Mouse (Mus musculus) heart, embryonic 11.5 days (tissue): Measurements from ENCODE around the gene Kdelr1. TPM values are rescaled to one million over a fixed set of nuclear protein-coding genes. Genes with fewer than 3 reads are reported as not detected.

ENCODE experiments used
- ATAC-seq: fragments of 200-750 bp; cut with Nextera tagmentation; replicated peaks from 2 replicates; pipeline ENCODE4 v1.8.0; 2017; ENCODE audit warnings: moderate library complexity; ENCODE audit not compliant: insufficient number of reproducible peaks, low FRiP score, low TSS enrichment
- H3K27ac ChIP-seq: fragments of 300-500 bp; sonication (generic); 2 replicates; pipeline ENCODE4 v1.5.1; 2014; ENCODE audit warnings: mild to moderate bottlenecking, low read depth, low read length
- H3K27me3 ChIP-seq: fragments of 300-500 bp; sonication (generic); 2 replicates; pipeline ENCODE4 v1.6.1; 2014; ENCODE audit warnings: mild to moderate bottlenecking, low read length, mixed read lengths; ENCODE audit not compliant: control insufficient read depth, insufficient read depth
- H3K36me3 ChIP-seq: fragments of 300-500 bp; sonication (generic); 2 replicates; pipeline ENCODE4 v1.6.1; 2014; ENCODE audit warnings: mild to moderate bottlenecking, low read length, moderate library complexity, mixed read lengths; ENCODE audit not compliant: control insufficient read depth, insufficient read depth
- H3K4me1 ChIP-seq: fragments of 300-500 bp; sonication (generic); 2 replicates; pipeline ENCODE4 v1.6.1; 2014; ENCODE audit warnings: low read length; ENCODE audit not compliant: control insufficient read depth, insufficient read depth
- H3K4me2 ChIP-seq: fragments of 300-500 bp; sonication (generic); 2 replicates; pipeline ENCODE4 v1.6.1; 2014; ENCODE audit warnings: mild to moderate bottlenecking, moderate library complexity
- H3K4me3 ChIP-seq: fragments of 300-500 bp; sonication (generic); 2 replicates; pipeline ENCODE4 v1.5.1; 2014; ENCODE audit warnings: low read depth, low read length
- H3K9ac ChIP-seq: fragments of 300-500 bp; sonication (generic); 2 replicates; pipeline ENCODE4 v1.6.1; 2014; ENCODE audit warnings: mild to moderate bottlenecking, low read depth, low read length, moderate library complexity
- H3K9me3 ChIP-seq: fragments of 300-500 bp; sonication (generic); replicated peaks from 2 replicates; pipeline ENCODE4 v1.6.1; 2016; ENCODE audit warnings: low read length; ENCODE audit not compliant: control insufficient read depth
- WGBS: fragments of 180-500 bp; shearing (Covaris S2); extraction: QIAGEN DNeasy Blood & Tissue Kit; methylation state at CpG from one replicate; pipeline ENCODE4 v1.1.7; 2014; ENCODE audit not compliant: insufficient replicate concordance; 5-methylcytosine and 5-hydroxymethylcytosine counted together
- polyA plus RNA-seq: library from polyadenylated mRNA; unstranded; fragments of >200 nt; fragmentation: Nextera tagmentation; extraction: Ambion mirVana; gene quantifications from 2 replicates; pipeline ENCODE4 v1.2.1, GENCODE M21; 2014

Kdelr1 gene
- polyA plus RNA-seq, 1 experiment from 2014 or later = 115 TPM

- H3K9me3 ChIP-seq = no peaks in the 10 kb centered on the region
- H3K4me3 ChIP-seq = peak overlapping the region; percentile 66
- ATAC-seq = peak; percentile 69
- H3K4me2 ChIP-seq = peak overlapping the region; percentile 87
- H3K4me1 ChIP-seq = peaks cover 17% of the 10 kb centered on the region; the same call in 1 of the 2 replicates
- peaks cover 58% of the 10 kb centered on the region for H3K27me3 ChIP-seq
- WGBS = under 1% methylated on average over 102 of the region's 117 CpGs
- H3K9ac ChIP-seq = peak overlapping the region; percentile 83
- no peaks in the 10 kb centered on the region for H3K36me3 ChIP-seq
- 0 out of 2 replicates have a peak overlapping the region, but pooled peaks have one; percentile 41 for H3K27ac ChIP-seq
Measured at GRCm38 (mm10) chr7:45865925-45866910, 6.4 kb upstream of the Kdelr1 start.

- no peaks in the 10 kb centered on the region for H3K9me3 ChIP-seq
- H3K4me3 ChIP-seq = no peak overlapping the region
- H3K36me3 ChIP-seq = no peaks in the 10 kb centered on the region
- peaks cover 17% of the 10 kb centered on the region; the same call in 1 of the 2 replicates for H3K4me1 ChIP-seq
- H3K27me3 ChIP-seq = peaks cover 59% of the 10 kb centered on the region
- WGBS = 27% methylated on average over 2 of the region's 2 CpGs
- H3K27ac ChIP-seq = no peak overlapping the region
- H3K9ac ChIP-seq = no peak overlapping the region
- ATAC-seq = no peak
- H3K4me2 ChIP-seq = no peak overlapping the region
Measured at GRCm38 (mm10) chr7:45867871-45868270, 4.7 kb upstream of the Kdelr1 start.

GRCm38 (mm10) chr7:45869107-45869670 is 3.4 kb upstream of the Kdelr1 start:
- Histone ChIP-seq H3K9me3 (no peaks in the 10 kb centered on the region), H3K4me3 (peak overlapping the region; percentile 13; the same call in 1 of the 2 replicates), H3K9ac (0 out of 2 replicates have a peak overlapping the region, but pooled peaks have one; percentile 39), H3K36me3 (no peaks in the 10 kb centered on the region), H3K27me3 (peaks cover 57% of the 10 kb centered on the region), H3K4me2 (peak overlapping the region; percentile 54), H3K27ac (no peak overlapping the region), H3K4me1 (peaks cover 23% of the 10 kb centered on the region)
- ATAC-seq = no peak
- WGBS = 14% methylated on average over 8 of the region's 8 CpGs

DNA sequence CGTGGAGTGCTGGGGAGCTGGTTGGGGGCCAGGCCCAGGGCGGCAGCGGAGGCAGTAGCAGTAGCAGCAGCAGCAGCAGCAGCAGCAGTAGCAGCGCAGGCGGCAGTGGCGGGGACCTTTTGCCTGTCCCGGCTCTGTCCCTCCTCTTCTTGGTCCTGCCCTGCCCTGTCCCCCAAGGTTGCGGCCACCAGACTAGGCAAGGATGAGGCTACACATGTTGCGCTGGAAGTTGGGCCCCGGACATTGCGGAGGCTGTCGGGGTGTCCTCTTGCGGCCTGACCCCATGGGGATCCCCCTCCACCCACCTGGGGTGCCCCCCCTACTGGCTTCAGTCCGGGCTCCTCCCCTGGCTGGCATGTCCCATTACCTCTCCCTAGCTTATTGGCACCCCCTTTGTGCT is 2.8 kb upstream of the Kdelr1 start:
- H3K4me2 ChIP-seq = peak overlapping the region; percentile 54
- H3K9me3 ChIP-seq = no peaks in the 10 kb centered on the region
- no peak overlapping the region for H3K27ac ChIP-seq
- peaks cover 57% of the 10 kb centered on the region for H3K27me3 ChIP-seq
- 5% methylated on average over 14 of the region's 14 CpGs for WGBS
- peaks cover 29% of the 10 kb centered on the region for H3K4me1 ChIP-seq
- no peak for ATAC-seq
- H3K4me3 ChIP-seq = peak overlapping the region; percentile 13; the same call in 1 of the 2 replicates
- H3K9ac ChIP-seq = 0 out of 2 replicates have a peak overlapping the region, but pooled peaks have one; percentile 39
- peaks cover 3% of the 10 kb centered on the region for H3K36me3 ChIP-seq

DNA sequence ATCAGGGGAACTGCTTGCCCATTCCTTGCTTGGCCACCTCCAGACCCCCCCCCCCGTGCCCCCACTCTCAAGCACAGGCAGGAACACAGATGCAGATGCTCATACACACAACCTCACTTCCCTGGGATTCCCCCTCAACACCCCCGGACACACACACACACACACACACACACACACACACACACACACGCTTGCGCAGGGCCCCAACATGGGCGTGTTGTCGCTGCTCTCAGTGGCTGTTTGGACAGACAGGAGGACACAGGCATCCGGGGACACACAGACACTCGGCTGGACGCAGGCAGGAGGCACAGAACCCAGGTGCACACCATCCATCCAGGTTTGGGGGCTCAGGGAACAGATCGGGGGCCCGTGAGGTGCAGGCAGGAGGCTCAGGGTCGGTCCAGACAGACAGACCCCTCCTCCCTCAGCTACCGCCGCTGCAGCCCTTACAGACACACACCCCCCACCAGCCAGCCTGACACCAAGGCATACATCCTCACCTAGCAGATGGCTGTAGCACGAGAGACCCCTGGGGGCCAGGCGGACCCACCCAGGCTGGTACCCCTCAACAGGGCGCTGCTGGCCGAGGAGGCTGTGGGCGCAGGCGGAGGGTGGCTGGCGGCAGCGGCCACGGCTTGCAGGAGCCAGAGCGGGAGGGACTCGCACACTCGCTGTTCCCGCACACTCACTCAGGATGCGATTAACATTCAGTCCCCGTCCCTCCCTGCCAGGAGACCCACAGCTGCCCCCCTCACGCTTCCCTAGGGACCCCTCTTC is 2.1 kb upstream of the Kdelr1 start:
- H3K27me3 ChIP-seq = peaks cover 57% of the 10 kb centered on the region
- peak overlapping the region; percentile 49; the same call in 1 of the 2 replicates for H3K9ac ChIP-seq
- H3K4me2 ChIP-seq = peak overlapping the region; percentile 54
- peaks cover 5% of the 10 kb centered on the region for H3K36me3 ChIP-seq
- ATAC-seq = no peak
- 1% methylated on average over 30 of the region's 30 CpGs for WGBS
- peaks cover 33% of the 10 kb centered on the region for H3K4me1 ChIP-seq
- no peak overlapping the region for H3K27ac ChIP-seq
- H3K4me3 ChIP-seq = peak overlapping the region; percentile 34
- H3K9me3 ChIP-seq = no peaks in the 10 kb centered on the region

DNA sequence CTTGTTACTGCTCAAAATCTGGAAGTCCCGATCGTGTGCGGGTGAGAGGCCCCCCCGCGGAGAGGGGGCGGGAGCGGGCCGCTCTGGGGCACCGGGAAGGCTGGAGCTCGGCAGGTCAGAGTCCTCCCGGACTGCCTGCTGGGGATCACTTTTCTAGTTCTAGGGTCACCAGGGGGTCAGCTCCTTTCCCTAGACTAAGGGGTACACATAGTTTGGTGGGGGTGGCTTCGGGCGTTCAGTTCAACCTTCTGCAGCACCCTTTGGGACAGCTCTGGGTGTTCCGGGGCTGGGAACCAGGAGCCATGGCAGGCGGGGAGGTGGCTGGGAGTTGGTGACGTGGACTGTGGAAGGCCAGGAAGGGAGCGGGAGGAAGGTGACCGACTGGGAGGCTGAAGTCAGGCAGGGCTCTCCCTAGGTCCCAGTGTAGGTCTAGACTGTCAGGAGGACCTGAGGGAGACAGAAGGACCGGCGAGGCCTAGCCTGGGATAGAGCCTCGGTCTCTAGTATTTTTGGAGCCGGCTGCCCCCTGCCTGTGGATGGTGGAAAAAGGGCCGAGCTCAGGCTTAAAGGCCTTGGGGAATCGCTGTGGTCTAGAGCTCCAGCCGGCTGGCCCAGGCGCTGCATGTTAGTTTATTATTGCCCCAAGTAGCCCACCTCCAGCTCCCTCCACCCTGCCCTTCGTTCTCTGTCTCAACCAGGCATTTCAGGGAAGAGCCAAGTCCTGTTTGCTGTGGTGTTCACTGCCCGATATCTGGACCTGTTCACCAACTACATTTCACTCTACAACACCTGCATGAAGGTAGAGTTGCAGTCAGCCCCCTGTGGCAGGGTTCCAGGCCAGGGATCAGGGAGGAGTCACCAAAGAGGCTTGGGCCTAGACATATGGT is 732 bp downstream of the Kdelr1 start:
- peak; percentile 32; the same call in 1 of the 2 replicates for ATAC-seq
- H3K9me3 ChIP-seq = no peaks in the 10 kb centered on the region
- peaks cover 29% of the 10 kb centered on the region for H3K4me1 ChIP-seq
- peak overlapping the region; percentile 87 for H3K27ac ChIP-seq
- peak overlapping the region; percentile 92 for H3K4me2 ChIP-seq
- H3K4me3 ChIP-seq = peak overlapping the region; percentile 91
- H3K9ac ChIP-seq = peak overlapping the region; percentile 97
- WGBS = 3% methylated on average over 28 of the region's 28 CpGs
- H3K27me3 ChIP-seq = peaks cover 37% of the 10 kb centered on the region
- H3K36me3 ChIP-seq = peaks cover 29% of the 10 kb centered on the region

DNA sequence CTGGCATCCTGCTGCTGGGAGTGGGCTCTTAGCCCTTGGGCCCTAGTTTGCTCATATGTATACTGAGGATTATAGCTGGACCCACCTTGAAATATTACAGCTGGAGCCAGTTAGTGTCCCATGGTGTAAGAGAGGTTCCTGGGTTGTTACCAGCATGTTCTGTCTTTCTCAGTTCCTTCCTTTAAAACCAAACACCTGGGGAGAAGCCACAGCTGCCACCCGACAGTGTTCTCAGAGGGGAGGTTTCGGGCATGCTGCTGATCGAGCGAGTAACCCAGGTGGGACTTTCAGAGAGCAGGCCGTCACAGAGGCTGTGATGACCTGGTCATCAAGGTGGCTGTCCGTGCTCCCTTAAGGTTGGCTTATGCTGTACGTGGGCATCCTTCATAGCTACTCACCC is 4.3 kb downstream of the Kdelr1 start:
- Histone ChIP-seq H3K4me2 (no peak overlapping the region), H3K27ac (no peak overlapping the region), H3K4me3 (no peak overlapping the region), H3K36me3 (peaks cover 52% of the 10 kb centered on the region), H3K4me1 (peaks cover 16% of the 10 kb centered on the region), H3K27me3 (peaks cover 1% of the 10 kb centered on the region; the same call in 1 of the 2 replicates), H3K9me3 (no peaks in the 10 kb centered on the region), H3K9ac (no peak overlapping the region)
- no peak for ATAC-seq
- 94% methylated on average over 7 of the region's 7 CpGs for WGBS
